Mouse (Mus musculus) C2C12 (cell line): ENCODE data around the gene Slc24a4. TPM values are rescaled to one million over a fixed set of nuclear protein-coding genes. Genes with fewer than 3 reads are reported as not detected.

Experiments used
- H3K27me3 ChIP-seq: one replicate; pipeline ENCODE4 v1.6.1; 2011; ENCODE audit not compliant: control insufficient read depth, insufficient read depth, insufficient read length
- H3K36me3 ChIP-seq: one replicate; pipeline ENCODE4 v1.6.1; 2011; ENCODE audit not compliant: control insufficient read depth, insufficient read depth
- H3K4me3 ChIP-seq: one replicate; pipeline ENCODE4 v1.5.1; 2011; ENCODE audit warnings: mild to moderate bottlenecking, control low read depth; ENCODE audit not compliant: poor library complexity, insufficient read depth, severe bottlenecking
- H3K79me2 ChIP-seq: one replicate; pipeline ENCODE4 v1.6.1; 2011; ENCODE audit not compliant: control insufficient read depth, insufficient read depth
- H3K79me3 ChIP-seq: one replicate; pipeline ENCODE4 v1.6.1; 2011; ENCODE audit warnings: low read depth, control low read depth
- H3ac ChIP-seq: one replicate; pipeline ENCODE3; 2011; ENCODE audit warnings: low read depth; ENCODE audit not compliant: control insufficient read depth, insufficient read length
- CEBPB ChIP-seq: IDR thresholded peaks from one replicate; pipeline ENCODE4 v1.6.1; 2011; ENCODE audit warnings: low read depth, mild to moderate bottlenecking, control low read depth, moderate library complexity
- CTCF ChIP-seq: IDR thresholded peaks from one replicate; pipeline ENCODE4 v1.5.1; 2011; ENCODE audit not compliant: control insufficient read depth, insufficient read depth, insufficient read length
- FOSL1 ChIP-seq: IDR thresholded peaks from one replicate; pipeline ENCODE4 v1.8.0; 2011; ENCODE audit warnings: mild to moderate bottlenecking, low read length; ENCODE audit not compliant: poor library complexity, insufficient read depth, severe bottlenecking
- MAX ChIP-seq: IDR thresholded peaks from one replicate; pipeline ENCODE4 v1.6.1; 2011; ENCODE audit warnings: mild to moderate bottlenecking, control low read depth
- MYOD1 ChIP-seq: IDR thresholded peaks from one replicate; pipeline ENCODE4 v1.6.1; 2011; ENCODE audit warnings: low read depth; ENCODE audit not compliant: control insufficient read depth, insufficient read length
- MYOG ChIP-seq: IDR thresholded peaks from one replicate; pipeline ENCODE4 v1.6.1; 2011; ENCODE audit not compliant: control insufficient read depth, insufficient read length; ENCODE audit errors: extremely low read depth
- USF1 ChIP-seq: IDR thresholded peaks from one replicate; pipeline ENCODE4 v1.6.1; 2011; ENCODE audit warnings: low read depth, mild to moderate bottlenecking, control low read depth, moderate library complexity
- long read RNA-seq, 2 experiments: library from polyadenylated mRNA; unstranded; transcript quantifications; one replicate each; pipeline ENCODE4 v2.0.0; 2019 to 2020
- polyA plus RNA-seq: library from polyadenylated mRNA; unstranded; fragments of >200 nt; fragmentation: generic; extraction: Trizol; gene quantifications from one replicate; pipeline ENCODE4 v1.2.1, GENCODE M21; 2012; ENCODE audit warnings: missing spikeins

Slc24a4 gene
- polyA plus RNA-seq: not detected
- long read RNA-seq, experiment 1: 0 reads
- long read RNA-seq, experiment 2: 0 reads

DNA sequence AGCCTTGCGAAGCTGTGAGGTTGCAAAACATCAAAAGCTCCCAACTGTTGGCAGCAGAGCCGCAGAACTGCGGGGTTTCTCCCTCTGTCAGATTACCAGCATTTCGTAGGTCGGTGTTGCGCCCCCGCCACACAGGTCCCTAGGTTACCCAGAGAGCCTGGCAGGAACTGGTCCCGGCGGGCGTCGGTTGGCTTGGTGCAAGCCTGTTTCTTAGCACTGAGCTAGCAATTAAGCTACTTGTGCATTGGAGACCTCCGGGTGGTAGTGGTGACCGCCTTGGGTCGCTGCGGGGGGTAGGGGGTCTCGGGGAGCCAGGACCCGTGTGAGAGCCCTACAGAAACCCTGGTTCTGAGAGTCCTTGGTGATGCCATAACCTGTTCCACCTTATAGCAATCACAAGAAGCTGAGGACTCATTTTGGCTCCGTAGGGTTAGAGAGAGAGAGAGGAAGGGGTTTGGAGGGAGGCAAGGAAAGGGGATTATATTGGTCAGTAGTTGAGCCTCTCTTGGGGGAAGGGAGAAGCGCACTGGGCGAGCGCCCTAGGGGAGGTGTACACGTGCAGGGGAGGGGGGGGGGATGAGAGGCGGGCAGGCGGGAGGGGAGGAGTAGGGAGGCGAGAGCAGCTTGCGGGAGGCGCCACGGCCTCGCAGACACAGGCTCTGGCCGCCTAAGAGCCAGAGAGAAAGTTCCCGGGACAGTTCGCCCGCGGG, at the start of gene Slc24a4:
TSS of gene Slc24a4 (plus strand) at position 653 of the 710 bp plus-strand sequence.
- no peak within 1 kb of the TSS for H3ac ChIP-seq
- no peaks in the 10 kb centered on the region for H3K79me2 ChIP-seq
- H3K79me3 ChIP-seq: no peaks in the 10 kb centered on the region
- H3K36me3 ChIP-seq: no peaks in the 10 kb centered on the region
- no peak for TF ChIP-seq CEBPB
- no peak for TF ChIP-seq FOSL1
- no peak for TF ChIP-seq MAX
- no peak for TF ChIP-seq CTCF
- TF ChIP-seq USF1: no peak
- TF ChIP-seq MYOD1: no peak
- TF ChIP-seq MYOG: no peak
- no peak within 1 kb of the TSS for H3K4me3 ChIP-seq
- H3K27me3 ChIP-seq: peaks cover 56% of the 10 kb centered on the region

DNA sequence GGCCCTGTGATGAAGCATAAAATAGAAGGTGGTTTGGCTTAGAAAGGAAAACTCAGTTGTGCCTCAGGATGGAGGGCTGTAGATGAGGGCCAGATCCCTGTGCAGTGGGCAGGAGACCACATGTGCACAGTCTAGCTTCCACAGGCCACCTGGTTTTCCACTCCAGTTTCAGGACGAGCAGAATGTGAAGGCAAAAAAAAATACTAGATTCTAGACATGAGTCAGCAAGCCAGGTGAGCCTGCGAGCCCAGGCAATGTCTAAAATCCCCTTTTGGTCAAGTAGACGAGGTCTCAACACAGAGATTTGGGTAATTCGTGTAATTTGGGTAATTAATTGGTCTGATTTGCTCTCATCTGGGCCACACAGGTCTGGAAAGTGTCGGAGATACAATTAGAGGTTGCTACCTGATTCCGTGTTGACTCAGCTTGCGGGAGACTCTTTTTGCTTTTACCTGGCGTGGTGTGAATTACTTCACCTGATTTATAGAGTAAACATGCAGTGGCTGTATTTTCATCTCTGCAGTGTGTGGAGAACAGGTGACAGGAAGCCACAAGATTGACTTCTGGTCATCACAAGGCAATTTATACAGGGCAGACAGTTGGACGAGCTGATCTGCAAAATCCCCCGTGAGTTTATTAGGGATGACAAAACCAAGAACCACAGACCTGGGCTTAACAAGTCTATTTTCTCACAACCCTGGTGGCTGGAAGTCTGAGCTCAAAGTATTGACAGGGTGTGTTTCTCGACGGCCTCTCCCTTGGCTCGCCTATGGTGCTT, 45.7 kb upstream of the Slc24a4 start:
- H3K4me3 ChIP-seq: no peak overlapping the region
- TF ChIP-seq FOSL1: no peak
- no peak for TF ChIP-seq MYOG
- no peak for TF ChIP-seq MYOD1
- no peak for TF ChIP-seq CTCF
- no peak for TF ChIP-seq USF1
- no peak for TF ChIP-seq MAX
- TF ChIP-seq CEBPB: no peak
- no peaks in the 10 kb centered on the region for H3K79me3 ChIP-seq
- H3K27me3 ChIP-seq: peaks cover 25% of the 10 kb centered on the region
- no peaks in the 10 kb centered on the region for H3K36me3 ChIP-seq
- H3ac ChIP-seq: no peak overlapping the region
- no peaks in the 10 kb centered on the region for H3K79me2 ChIP-seq

DNA sequence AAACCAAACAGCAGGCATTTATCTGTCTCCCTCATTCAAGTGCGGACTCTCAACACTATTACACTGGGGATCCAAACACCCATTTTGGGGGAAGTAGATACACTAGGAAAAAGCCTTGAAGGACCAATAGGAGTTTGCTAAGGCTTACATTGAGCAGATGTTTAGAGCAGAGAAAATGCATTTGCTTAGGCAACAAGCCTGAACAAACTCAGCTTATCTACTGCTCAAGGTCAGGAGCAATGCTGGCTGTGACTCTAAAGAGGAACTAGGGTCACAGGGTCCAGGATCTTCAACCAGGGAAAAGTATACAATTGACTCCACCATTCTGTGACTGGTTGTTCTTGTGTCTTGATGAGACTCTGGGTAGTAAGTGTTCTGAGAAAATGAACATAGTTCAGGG, 38.0 kb upstream of the Slc24a4 start:
- no peaks in the 10 kb centered on the region for H3K79me2 ChIP-seq
- H3K4me3 ChIP-seq: no peak overlapping the region
- TF ChIP-seq CTCF (no peak), MYOD1 (no peak), USF1 (no peak), CEBPB (no peak), MAX (no peak), FOSL1 (no peak), MYOG (no peak)
- H3K36me3 ChIP-seq: no peaks in the 10 kb centered on the region
- no peak overlapping the region for H3ac ChIP-seq
- no peaks in the 10 kb centered on the region for H3K79me3 ChIP-seq
- peaks cover 7% of the 10 kb centered on the region for H3K27me3 ChIP-seq

DNA sequence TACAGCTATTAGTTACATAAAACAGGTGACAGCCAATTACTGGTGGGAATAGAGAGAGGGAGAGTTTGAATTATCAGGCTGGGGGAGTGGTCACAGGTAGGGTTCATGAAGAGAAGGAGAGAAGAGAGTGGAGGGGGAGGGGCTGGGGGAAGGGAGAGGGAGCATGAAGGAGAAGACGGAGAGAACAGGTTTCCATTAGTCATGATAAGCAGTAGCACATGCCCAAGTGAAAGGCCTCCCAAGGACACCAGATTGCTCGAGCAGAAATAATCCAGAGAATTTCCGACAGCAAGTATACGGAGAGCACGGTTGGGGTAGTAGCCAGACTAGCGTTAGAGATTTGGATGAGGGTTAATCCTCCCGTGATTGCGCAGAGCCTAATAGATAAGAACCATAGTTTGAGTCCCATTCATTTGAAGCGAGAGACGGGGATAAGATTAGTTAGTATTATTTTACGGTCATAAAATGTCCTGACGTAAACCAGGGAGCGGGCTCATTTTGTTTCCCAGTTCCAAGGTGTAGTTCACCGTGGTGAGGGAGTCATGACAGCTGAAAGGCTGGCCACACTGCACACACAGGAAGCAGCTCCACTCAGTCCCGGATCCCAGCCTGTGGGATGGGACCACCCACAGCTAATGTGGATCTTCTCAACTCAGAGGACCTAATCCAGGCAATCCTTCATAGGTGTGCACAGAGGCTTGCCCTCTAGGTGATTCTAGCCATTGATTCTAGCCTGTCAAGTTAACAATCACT, 36.0 kb upstream of the Slc24a4 start:
- no peaks in the 10 kb centered on the region for H3K79me2 ChIP-seq
- H3K79me3 ChIP-seq: no peaks in the 10 kb centered on the region
- no peak overlapping the region for H3ac ChIP-seq
- H3K36me3 ChIP-seq: no peaks in the 10 kb centered on the region
- TF ChIP-seq MYOG: no peak
- no peak for TF ChIP-seq MYOD1
- TF ChIP-seq MAX: no peak
- no peak for TF ChIP-seq USF1
- TF ChIP-seq CEBPB: no peak
- no peak for TF ChIP-seq FOSL1
- TF ChIP-seq CTCF: no peak
- H3K4me3 ChIP-seq: no peak overlapping the region
- no peaks in the 10 kb centered on the region for H3K27me3 ChIP-seq

DNA sequence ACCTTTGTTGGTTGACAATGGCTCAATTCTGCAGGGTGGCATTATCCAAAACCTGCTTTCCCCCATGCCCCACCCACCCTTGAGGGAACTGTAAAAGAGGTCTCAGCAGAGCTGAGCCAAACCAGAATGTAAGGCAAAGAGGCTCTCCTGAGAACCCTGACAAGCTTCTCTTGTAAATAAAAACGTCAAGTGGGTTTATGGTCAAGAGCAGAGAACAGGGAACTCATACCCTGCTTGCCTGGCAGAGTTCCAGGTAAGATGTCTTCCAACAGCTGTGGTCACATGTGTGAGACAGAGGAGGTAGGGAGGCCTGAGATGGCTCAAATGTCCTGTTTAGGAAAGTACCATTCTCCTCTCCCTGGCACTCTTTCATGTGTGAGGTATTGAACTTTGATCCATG, 22.5 kb upstream of the Slc24a4 start:
- no peak overlapping the region for H3ac ChIP-seq
- no peaks in the 10 kb centered on the region for H3K79me3 ChIP-seq
- H3K79me2 ChIP-seq: no peaks in the 10 kb centered on the region
- no peaks in the 10 kb centered on the region for H3K36me3 ChIP-seq
- no peak overlapping the region for H3K4me3 ChIP-seq
- no peak for TF ChIP-seq CTCF
- no peak for TF ChIP-seq MYOG
- TF ChIP-seq FOSL1: no peak
- no peak for TF ChIP-seq MYOD1
- H3K27me3 ChIP-seq: no peaks in the 10 kb centered on the region
